Mouse (Mus musculus) adrenal gland, postnatal 14 days (tissue): Measurements from ENCODE around the gene Gm4969. TPM values are rescaled to one million over a fixed set of nuclear protein-coding genes. Genes with fewer than 3 reads are reported as not detected.

Experiments used
- DNase-seq: peaks from one replicate; pipeline ENCODE4 v3.0.0; 2021; ENCODE audit warnings: mixed read lengths
- total RNA-seq: library from RNA; stranded (reverse); gene quantifications from 2 replicates; pipeline ENCODE4 v1.2.3, GENCODE M21; 2021

Gene Gm4969
- total RNA-seq, 1 experiment from 2014 or later, result 0.19 TPM

GRCm38 (mm10) chr7:19093537-19094385, 24.4 kb downstream of the Gm4969 start:
- DNase-seq, result peak; percentile 99

GRCm38 (mm10) chr7:19093174-19093521, 25.0 kb downstream of the Gm4969 start:
- DNase-seq, result peak; percentile 95

GRCm38 (mm10) chr7:19092381-19093173, 25.6 kb downstream of the Gm4969 start:
- peak; percentile 76 for DNase-seq

- no peak for DNase-seq
Measured at GRCm38 (mm10) chr7:19091913-19092312, 26.3 kb downstream of the Gm4969 start.

- peak; percentile 83 for DNase-seq
Measured at GRCm38 (mm10) chr7:19088813-19089212, 29.4 kb downstream of the Gm4969 start.

GRCm38 (mm10) chr7:19086760-19087159, 31.4 kb downstream of the Gm4969 start:
- DNase-seq, result no peak

GRCm38 (mm10) chr7:19086042-19086441, 32.1 kb downstream of the Gm4969 start:
- peak; percentile 88 for DNase-seq

- DNase-seq, result peak; percentile 40
Measured at GRCm38 (mm10) chr7:19085495-19085894, 32.7 kb downstream of the Gm4969 start.

- peak; percentile 29 for DNase-seq
Measured at GRCm38 (mm10) chr7:19084921-19085473, 33.2 kb downstream of the Gm4969 start.

- DNase-seq, result peak; percentile 52
Measured at GRCm38 (mm10) chr7:19084277-19084771, 33.8 kb downstream of the Gm4969 start.

- peak; percentile 66 for DNase-seq
Measured at GRCm38 (mm10) chr7:19083701-19084100, 34.5 kb downstream of the Gm4969 start, which contains the start of gene Dmpk. Gene Dmpk (plus strand): TSS chr7:19083849.

GRCm38 (mm10) chr7:19083096-19083495, 35.1 kb downstream of the Gm4969 start:
- no peak for DNase-seq

- no peak for DNase-seq
Measured at GRCm38 (mm10) chr7:19082171-19082570, 36.0 kb downstream of the Gm4969 start.

- peak; percentile 11 for DNase-seq
Measured at GRCm38 (mm10) chr7:19080451-19080950, 37.7 kb downstream of the Gm4969 start.

GRCm38 (mm10) chr7:19078732-19079131, 39.4 kb downstream of the Gm4969 start:
- no peak for DNase-seq

- peak; percentile 46 for DNase-seq
Measured at GRCm38 (mm10) chr7:19077761-19078160, 40.4 kb downstream of the Gm4969 start.

GRCm38 (mm10) chr7:19076586-19076991, 41.6 kb downstream of the Gm4969 start:
- peak; percentile 52 for DNase-seq

GRCm38 (mm10) chr7:19075723-19076585, 42.2 kb downstream of the Gm4969 start, which contains the start of gene Dmwd:
Gene Dmwd (plus strand): TSS chr7:19076227.
- DNase-seq, result peak; percentile 98

- DNase-seq, result no peak
Measured at GRCm38 (mm10) chr7:19075231-19075630, 42.9 kb downstream of the Gm4969 start.

GRCm38 (mm10) chr7:19074494-19074893, 43.7 kb downstream of the Gm4969 start:
- DNase-seq, result peak; percentile 1

- DNase-seq, result peak; percentile 71
Measured at GRCm38 (mm10) chr7:19073504-19073903, 44.7 kb downstream of the Gm4969 start.
